Mouse (Mus musculus): ENCODE data around the gene Rara.

- peak; percentile 56 for TF ChIP-seq CTCF (IDR thresholded peaks at IDR 0.05; ENCODE audit: low read depth)
- TF ChIP-seq EP300 (optimal IDR thresholded peaks at IDR 0.05) = no peak
These were observed 4.1 kb downstream of the Rara start for GRCm38 (mm10) chr11:98931513-98932292.

Measured in stomach, postnatal 0 days (tissue).